Mouse (Mus musculus) midbrain, embryonic 10.5 days (tissue): ENCODE data around the gene Krt4. TPM values are rescaled to one million over a fixed set of nuclear protein-coding genes. Genes with fewer than 3 reads are reported as not detected.

Experiments
- DNase-seq: peaks from one replicate; pipeline ENCODE4 v3.0.0-alpha.2; 2017; ENCODE audit warnings: low spot score
- H3K27ac ChIP-seq: fragments of 300-500 bp; sonication (generic); replicated peaks from 2 replicates; pipeline ENCODE4 v1.5.1; 2016; ENCODE audit warnings: mild to moderate bottlenecking
- H3K27me3 ChIP-seq: fragments of 300-500 bp; sonication (generic); 2 replicates; pipeline ENCODE4 v1.6.1; 2016; ENCODE audit warnings: low read depth, mild to moderate bottlenecking; ENCODE audit not compliant: poor library complexity, severe bottlenecking
- H3K36me3 ChIP-seq: fragments of 300-500 bp; sonication (generic); 2 replicates; pipeline ENCODE4 v1.6.1; 2016; ENCODE audit warnings: mild to moderate bottlenecking, moderate library complexity
- H3K4me1 ChIP-seq: fragments of 300-500 bp; sonication (generic); 2 replicates; pipeline ENCODE4 v1.6.1; 2016
- H3K4me3 ChIP-seq: fragments of 300-500 bp; sonication (generic); 2 replicates; pipeline ENCODE4 v1.5.1; 2016; ENCODE audit warnings: mild to moderate bottlenecking, moderate library complexity
- H3K9me3 ChIP-seq: fragments of 300-500 bp; sonication (generic); replicated peaks from 2 replicates; pipeline ENCODE4 v1.6.1; 2016; ENCODE audit warnings: mild to moderate bottlenecking
- WGBS: fragments of 180-500 bp; shearing (Covaris S2); methylation state at CpG from one replicate; pipeline ENCODE4 v1.1.7; 2016; 5-methylcytosine and 5-hydroxymethylcytosine counted together
- polyA plus RNA-seq: library from polyadenylated mRNA; unstranded; fragments of >200 nt; fragmentation: Nextera tagmentation; extraction: Ambion mirVana; gene quantifications from 2 replicates; pipeline ENCODE4 v1.2.1, GENCODE M21; 2016

The Krt4 gene
- polyA plus RNA-seq, 1 experiment from 2014 or later: not detected

- H3K36me3 ChIP-seq: no peaks in the 10 kb centered on the region
- peak; percentile 31 for DNase-seq
- no peaks in the 10 kb centered on the region for H3K9me3 ChIP-seq
- peak overlapping the region; percentile 46 for H3K4me3 ChIP-seq
- 4% methylated on average over 17 of the region's 17 CpGs for WGBS
- H3K27ac ChIP-seq: peak overlapping the region; percentile 64
- H3K4me1 ChIP-seq: peaks cover 19% of the 10 kb centered on the region
- H3K27me3 ChIP-seq: peaks cover 40% of the 10 kb centered on the region
Measured at GRCm38 (mm10) chr15:101929666-101930065, 5.1 kb upstream of the Krt4 start.

GRCm38 (mm10) chr15:101929087-101929486 lies 4.6 kb upstream of the Krt4 start:
- Histone ChIP-seq H3K4me1 (peaks cover 19% of the 10 kb centered on the region), H3K9me3 (no peaks in the 10 kb centered on the region), H3K36me3 (no peaks in the 10 kb centered on the region), H3K27ac (no peak overlapping the region), H3K27me3 (peaks cover 40% of the 10 kb centered on the region), H3K4me3 (peak overlapping the region; percentile 46)
- no peak for DNase-seq
- WGBS: 26% methylated on average over 9 of the region's 9 CpGs

- Histone ChIP-seq H3K27me3 (peaks cover 40% of the 10 kb centered on the region), H3K27ac (no peak overlapping the region), H3K4me1 (peaks cover 19% of the 10 kb centered on the region), H3K9me3 (no peaks in the 10 kb centered on the region), H3K4me3 (no peak overlapping the region), H3K36me3 (no peaks in the 10 kb centered on the region)
- no peak for DNase-seq
- WGBS: 65% methylated on average over 12 of the region's 12 CpGs
Measured at GRCm38 (mm10) chr15:101927340-101928080, 3.0 kb upstream of the Krt4 start.

GRCm38 (mm10) chr15:101925041-101925440 lies 506 bp upstream of the Krt4 start:
- H3K27me3 ChIP-seq: peaks cover 18% of the 10 kb centered on the region

GRCm38 (mm10) chr15:101922296-101922695 lies 2.2 kb downstream of the Krt4 start:
- Histone ChIP-seq H3K36me3 (no peaks in the 10 kb centered on the region), H3K4me3 (no peak overlapping the region), H3K27ac (no peak overlapping the region), H3K27me3 (no peaks in the 10 kb centered on the region), H3K4me1 (peaks cover 1% of the 10 kb centered on the region), H3K9me3 (no peaks in the 10 kb centered on the region)
- 87% methylated on average over 2 of the region's 2 CpGs for WGBS
- DNase-seq: no peak

More at GRCm38 (mm10) chr15:101925041-101925440, 506 bp upstream of the Krt4 start:
- Histone ChIP-seq H3K4me3 (no peak overlapping the region), H3K36me3 (no peaks in the 10 kb centered on the region), H3K27ac (no peak overlapping the region), H3K4me1 (peaks cover 12% of the 10 kb centered on the region), H3K9me3 (no peaks in the 10 kb centered on the region)
- 89% methylated on average over 1 of the region's 1 CpGs for WGBS
- DNase-seq: no peak

GRCm38 (mm10) chr15:101916072-101916471 lies 8.5 kb downstream of the Krt4 start:
- Histone ChIP-seq H3K27me3 (no peaks in the 10 kb centered on the region), H3K4me3 (no peak overlapping the region), H3K27ac (no peak overlapping the region), H3K36me3 (no peaks in the 10 kb centered on the region), H3K9me3 (no peaks in the 10 kb centered on the region), H3K4me1 (peaks cover 5% of the 10 kb centered on the region)
- 82% methylated on average over 2 of the region's 2 CpGs for WGBS
- DNase-seq: no peak

- H3K27me3 ChIP-seq: no peaks in the 10 kb centered on the region
- 84% methylated on average over 5 of the region's 5 CpGs for WGBS
- no peak overlapping the region for H3K4me3 ChIP-seq
- no peak for DNase-seq
- H3K4me1 ChIP-seq: 0 out of 2 replicates have a peak, but pooled peaks cover 4% of the 10 kb centered on the region
- H3K9me3 ChIP-seq: no peaks in the 10 kb centered on the region
- H3K36me3 ChIP-seq: no peaks in the 10 kb centered on the region
- no peak overlapping the region for H3K27ac ChIP-seq
Measured at GRCm38 (mm10) chr15:101904849-101905248, 19.7 kb downstream of the Krt4 start.

GRCm38 (mm10) chr15:101902171-101903149 lies 22.1 kb downstream of the Krt4 start:
- no peaks in the 10 kb centered on the region for H3K36me3 ChIP-seq
- DNase-seq: no peak
- H3K27me3 ChIP-seq: no peaks in the 10 kb centered on the region
- 67% methylated on average over 12 of the region's 12 CpGs for WGBS
- H3K27ac ChIP-seq: no peak overlapping the region
- H3K4me3 ChIP-seq: no peak overlapping the region
- no peaks in the 10 kb centered on the region for H3K9me3 ChIP-seq
- H3K4me1 ChIP-seq: 0 out of 2 replicates have a peak, but pooled peaks cover 4% of the 10 kb centered on the region

GRCm38 (mm10) chr15:101895216-101895615 lies 29.3 kb downstream of the Krt4 start:
- DNase-seq: no peak
- Histone ChIP-seq H3K4me3 (no peak overlapping the region), H3K4me1 (no peaks in the 10 kb centered on the region), H3K9me3 (no peaks in the 10 kb centered on the region), H3K27ac (no peak overlapping the region), H3K36me3 (no peaks in the 10 kb centered on the region), H3K27me3 (no peaks in the 10 kb centered on the region)
- 91% methylated on average over 4 of the region's 4 CpGs for WGBS

GRCm38 (mm10) chr15:101892820-101893219 lies 31.7 kb downstream of the Krt4 start, which contains the start of gene Krt76:
Gene Krt76 (minus strand): TSS chr15:101892920.
- no peak within 1 kb of the TSS for H3K4me3 ChIP-seq
- DNase-seq: no peak
- no peaks in the 10 kb centered on the region for H3K4me1 ChIP-seq
- no peak within 1 kb of the TSS for H3K27ac ChIP-seq
- H3K36me3 ChIP-seq: no peaks in the 10 kb centered on the region
- WGBS: 58% methylated on average over 4 of the region's 4 CpGs
- no peaks in the 10 kb centered on the region for H3K9me3 ChIP-seq
- no peaks in the 10 kb centered on the region for H3K27me3 ChIP-seq

- Histone ChIP-seq H3K27me3 (no peaks in the 10 kb centered on the region), H3K36me3 (no peaks in the 10 kb centered on the region), H3K4me1 (no peaks in the 10 kb centered on the region), H3K27ac (no peak overlapping the region), H3K4me3 (no peak overlapping the region), H3K9me3 (no peaks in the 10 kb centered on the region)
- DNase-seq: peak; percentile 15
- WGBS: 20% methylated on average over 10 of the region's 11 CpGs
Measured at GRCm38 (mm10) chr15:101879776-101880175, 44.8 kb downstream of the Krt4 start.

GRCm38 (mm10) chr15:101878041-101878440 lies 46.5 kb downstream of the Krt4 start:
- Histone ChIP-seq H3K4me1 (no peaks in the 10 kb centered on the region), H3K9me3 (no peaks in the 10 kb centered on the region), H3K27me3 (no peaks in the 10 kb centered on the region), H3K27ac (no peak overlapping the region), H3K36me3 (no peaks in the 10 kb centered on the region), H3K4me3 (no peak overlapping the region)
- 58% methylated on average over 2 of the region's 2 CpGs for WGBS
- DNase-seq: no peak
